Mouse (Mus musculus) cerebellum, adult 9-11 months (tissue): ENCODE results near the gene Kndc1.

Source experiments
- DNase-seq: peaks from one replicate; pipeline ENCODE4 v3.0.0; 2022

Kndc1 gene

DNA sequence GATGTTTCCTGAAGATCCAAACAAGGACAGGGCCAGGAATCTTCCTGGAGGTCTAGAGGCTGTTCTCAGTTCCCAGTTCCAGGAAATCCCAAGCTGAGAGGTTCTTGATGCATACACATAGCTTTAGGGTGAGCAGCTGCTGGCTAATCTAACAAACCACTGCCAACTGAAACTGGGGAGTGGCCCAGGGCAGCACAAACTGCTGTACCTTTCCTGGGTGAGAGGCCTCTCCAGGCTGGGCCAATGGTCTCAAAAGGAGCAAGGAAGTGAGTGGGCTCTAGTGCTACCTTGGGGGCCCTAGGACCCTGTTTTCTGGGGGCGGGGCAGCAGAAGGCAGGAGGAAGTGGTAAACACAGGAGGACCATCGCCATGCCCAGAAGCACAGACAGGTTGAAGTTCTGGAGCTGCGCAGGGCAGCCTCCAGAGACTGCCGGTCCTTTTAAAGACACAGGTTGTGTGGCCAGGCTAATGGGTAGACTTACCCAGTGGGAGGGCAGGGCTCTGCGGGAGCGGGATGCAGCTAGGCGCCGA lies 96.4 kb downstream of the Kndc1 start:
- DNase-seq, result no peak
